Mouse (Mus musculus) ZHBTc4 (cell line): ENCODE data around the gene Olfr149.
"Not testable (repeated sequence)": the region's sequence is repeated elsewhere in the genome, so short reads cannot be mapped to it uniquely, and the experiment has no call there.

ENCODE experiments used
- DNase-seq: peaks from one replicate; pipeline ENCODE4 v3.0.0-alpha.2; 2011; ENCODE audit warnings: low read depth, low spot score

Gene Olfr149

GRCm38 (mm10) chr9:39707017-39707416, at the start of gene Olfr149:
Olfr149 (minus strand) TSS chr9:39707117.
- no peak for DNase-seq

- no peak for DNase-seq
Measured at GRCm38 (mm10) chr9:39746428-39746827, 39.5 kb upstream of the Olfr149 start.

- no peak for DNase-seq
Measured at GRCm38 (mm10) chr9:39745949-39746348, 39.0 kb upstream of the Olfr149 start, which contains the start of gene Olfr967. Olfr967 (plus strand) TSS chr9:39746249.

- DNase-seq, result peak; percentile 78
Measured at GRCm38 (mm10) chr9:39740741-39741140, 33.8 kb upstream of the Olfr149 start.

- DNase-seq, result no peak
Measured at GRCm38 (mm10) chr9:39730678-39731077, 23.8 kb upstream of the Olfr149 start, which contains the start of gene Olfr150. Olfr150 (plus strand) TSS chr9:39730978.

GRCm38 (mm10) chr9:39711053-39711452, 4.1 kb upstream of the Olfr149 start, which contains the start of gene Olfr965:
Olfr965 (plus strand) TSS chr9:39711353.
- DNase-seq, result no peak

GRCm38 (mm10) chr9:39708958-39709357, 2.0 kb upstream of the Olfr149 start:
- peak; percentile 1 for DNase-seq

- not testable (repeated sequence) for DNase-seq
Measured at GRCm38 (mm10) chr9:39701123-39701522, 5.8 kb downstream of the Olfr149 start.

- no peak for DNase-seq
Measured at GRCm38 (mm10) chr9:39679280-39679679, 27.6 kb downstream of the Olfr149 start.

GRCm38 (mm10) chr9:39678557-39678956, 28.4 kb downstream of the Olfr149 start:
- no peak for DNase-seq

GRCm38 (mm10) chr9:39674820-39675219, 32.1 kb downstream of the Olfr149 start:
- DNase-seq, result no peak

GRCm38 (mm10) chr9:39669723-39670122, 37.2 kb downstream of the Olfr149 start:
- no peak for DNase-seq

- DNase-seq, result no peak
Measured at GRCm38 (mm10) chr9:39666905-39667304, 40.0 kb downstream of the Olfr149 start, which contains the start of gene Olfr963. Olfr963 (plus strand) TSS chr9:39667205.

- no peak for DNase-seq
Measured at GRCm38 (mm10) chr9:39654756-39655396, 52.0 kb downstream of the Olfr149 start.
